Mouse (Mus musculus) frontal cortex, postnatal 10 days (tissue): ENCODE results near the gene Gldc.

Experiments
- DNase-seq, 2 experiments: peaks; one replicate each; pipeline ENCODE4 v3.0.0; 2022; ENCODE audit warnings: low spot score in 2 of 2, mixed read lengths in 1 of 2

Gldc gene

DNA sequence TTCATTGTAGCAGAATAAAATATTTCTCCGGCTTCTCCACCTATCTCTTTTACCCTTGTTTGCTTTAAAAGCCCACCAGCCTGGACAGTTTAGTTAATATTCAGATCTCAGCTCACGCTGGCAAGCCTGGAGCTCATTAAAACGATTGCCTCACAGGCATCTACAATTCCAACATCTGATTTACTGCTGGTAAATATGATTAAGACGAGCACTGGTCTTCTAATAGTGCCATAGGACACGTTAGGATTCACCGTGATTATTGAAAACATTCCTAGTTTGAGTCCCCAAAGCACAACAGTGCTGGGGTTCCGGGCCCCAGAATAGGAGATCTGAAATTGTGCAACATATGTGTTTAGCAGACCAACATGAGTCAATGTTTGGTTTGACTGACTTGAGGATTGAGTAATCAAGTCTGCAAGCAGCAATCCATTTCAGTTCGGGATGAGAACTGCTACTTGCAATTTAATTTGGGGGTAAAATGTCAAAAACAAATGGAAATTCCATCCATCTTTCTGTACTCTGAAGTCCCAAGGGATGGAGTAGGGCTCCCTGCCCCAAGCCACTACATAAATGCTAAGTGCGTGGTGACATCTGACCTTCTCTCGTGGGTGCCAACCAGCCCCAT lies 67.9 kb downstream of the Gldc start:
- no peak for DNase-seq

GRCm38 (mm10) chr19:30105045-30105842 lies 70.0 kb downstream of the Gldc start:
- DNase-seq = no peak

GRCm38 (mm10) chr19:30102620-30103019 lies 72.6 kb downstream of the Gldc start:
- DNase-seq = no peak

DNA sequence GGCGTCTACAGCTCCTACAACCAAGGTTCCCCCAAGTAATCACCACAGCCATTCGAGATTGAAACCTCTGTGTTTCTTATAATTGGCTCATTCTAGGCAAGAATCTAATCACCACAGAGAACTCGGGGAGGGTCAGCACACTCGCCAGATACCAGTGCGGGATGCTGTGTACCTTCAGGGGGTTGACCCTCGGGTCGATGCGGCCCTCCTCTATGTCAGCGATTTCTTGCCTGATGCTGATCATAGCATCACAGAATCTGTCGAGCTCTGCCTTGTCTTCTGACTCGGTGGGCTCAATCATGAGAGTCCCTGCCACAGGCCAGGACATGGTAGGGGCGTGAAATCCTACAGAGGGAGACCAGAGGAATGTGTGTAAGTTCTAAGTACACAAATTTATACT lies 74.7 kb downstream of the Gldc start:
- no peak for DNase-seq

DNA sequence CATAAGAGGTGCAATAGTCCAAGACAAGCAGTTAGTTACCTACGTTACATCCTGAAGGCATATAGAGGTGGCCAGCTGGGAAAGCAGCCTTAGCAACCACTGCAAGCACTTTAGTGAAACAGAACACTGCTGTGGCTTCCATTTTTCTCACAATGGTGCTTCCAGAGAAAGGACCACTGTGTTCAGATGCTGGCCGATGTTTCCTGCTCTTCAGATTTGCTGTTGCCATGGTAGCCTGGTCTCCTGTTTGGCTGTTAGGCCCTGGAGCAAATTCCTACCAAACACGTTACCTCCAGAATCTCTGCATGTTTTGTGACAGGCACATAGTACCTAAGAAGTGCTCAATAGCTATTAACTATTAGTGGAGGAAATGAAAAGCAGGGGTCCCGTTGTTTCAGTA lies 78.2 kb downstream of the Gldc start:
- DNase-seq = no peak

- DNase-seq = no peak
Measured at GRCm38 (mm10) chr19:30096186-30096585, 79.0 kb downstream of the Gldc start.

- no peak for DNase-seq
Measured at GRCm38 (mm10) chr19:30091644-30092295, 83.5 kb downstream of the Gldc start.

DNA sequence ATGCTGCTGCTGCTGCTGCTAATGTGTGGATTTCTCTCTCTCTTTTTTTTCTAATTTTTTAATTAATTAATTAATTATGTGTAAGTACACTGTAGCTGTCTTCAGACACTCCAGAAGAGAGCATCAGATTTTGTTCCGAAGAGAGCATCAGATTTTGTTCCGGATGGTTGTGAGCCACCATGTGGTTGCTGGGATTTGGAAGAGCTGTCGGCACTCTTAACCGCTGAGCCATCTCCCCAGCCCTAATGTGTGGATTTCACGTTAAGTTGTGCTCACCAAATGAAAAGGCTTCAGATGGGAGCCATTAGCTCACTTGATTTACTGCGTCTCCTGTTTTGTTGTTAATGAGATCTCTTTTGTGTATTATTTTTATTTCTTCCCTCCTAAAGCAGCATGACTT lies 85.1 kb downstream of the Gldc start:
- DNase-seq = no peak

DNA sequence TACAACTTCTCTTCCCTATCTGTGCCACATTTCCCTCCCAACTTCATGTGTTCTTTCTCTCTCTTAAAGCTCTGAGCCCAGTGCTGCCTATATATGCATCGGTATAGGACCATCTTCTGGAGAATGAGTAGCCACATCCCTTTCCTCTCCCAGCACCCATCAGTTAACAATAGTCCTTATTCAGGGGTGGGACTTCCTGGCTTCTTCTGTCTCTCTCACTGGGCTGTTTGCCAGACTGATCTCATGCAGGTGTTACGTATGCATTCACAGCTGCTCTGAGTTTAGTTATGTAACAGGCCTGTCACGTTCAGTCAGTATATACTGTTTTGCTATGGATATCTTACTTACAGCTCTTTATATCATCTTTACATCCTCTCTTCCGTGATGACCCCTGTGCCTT lies 109.4 kb downstream of the Gldc start:
- DNase-seq = no peak

DNA sequence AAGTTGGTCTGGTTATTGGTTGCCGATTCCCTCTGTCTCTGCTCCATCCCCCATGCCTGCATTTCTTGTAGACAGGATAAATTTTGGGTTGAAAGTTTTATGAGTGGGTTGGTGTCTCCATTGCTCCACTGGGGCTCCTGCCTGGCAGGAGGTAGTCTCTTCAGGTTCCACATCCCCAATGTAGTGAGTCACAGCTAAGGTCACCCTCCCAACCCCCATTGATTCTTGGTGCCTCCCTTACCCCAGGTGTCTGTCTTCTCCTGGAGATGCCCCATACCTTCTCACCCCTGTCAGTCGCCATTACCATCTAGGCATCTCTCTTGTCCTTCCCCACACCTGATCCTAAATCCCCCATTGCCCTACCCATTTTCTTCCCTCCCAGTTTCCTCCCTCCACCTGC lies 121.0 kb downstream of the Gldc start:
- no peak for DNase-seq

- DNase-seq = no peak
Measured at GRCm38 (mm10) chr19:30051479-30051878, 123.8 kb downstream of the Gldc start.

GRCm38 (mm10) chr19:30050584-30050983 lies 124.6 kb downstream of the Gldc start:
- no peak for DNase-seq
